Mouse (Mus musculus) MEL (cell line): ENCODE data around the gene Cnot2. TPM values are rescaled to one million over a fixed set of nuclear protein-coding genes. Genes with fewer than 3 reads are reported as not detected.

ENCODE experiments used
- DNase-seq: peaks from one replicate; pipeline ENCODE4 v3.0.0; 2011; ENCODE audit warnings: low read depth, low spot score
- H3K27ac ChIP-seq: 2 replicates; pipeline ENCODE4 v1.5.1; 2012; ENCODE audit warnings: low read depth, mild to moderate bottlenecking, control low read depth, low read length, moderate library complexity; ENCODE audit not compliant: control insufficient read depth
- H3K27me3 ChIP-seq, 2 experiments: fragments of 150-350 bp in 1 of 2; sonication (generic) in 1 of 2; 2 replicates each; pipeline ENCODE4 v1.6.1; 2012; ENCODE audit warnings: low read length in 2 of 2, mild to moderate bottlenecking in 2 of 2, improper control_type of control experiment in 1 of 2, moderate library complexity in 1 of 2; ENCODE audit not compliant: insufficient read depth in 2 of 2, control insufficient read depth in 1 of 2
- H3K36me3 ChIP-seq, 2 experiments: 2 replicates each; pipeline ENCODE4 v1.6.1; 2012 to 2014; ENCODE audit warnings: low read length in 2 of 2, improper control_type of control experiment in 1 of 2, inconsistent platforms in 1 of 2, mild to moderate bottlenecking in 1 of 2; ENCODE audit not compliant: insufficient read depth in 2 of 2, control insufficient read depth in 1 of 2
- H3K4me1 ChIP-seq, 2 experiments: fragments of 150-350 bp in 1 of 2; sonication (generic) in 1 of 2; 2 replicates each; pipeline ENCODE4 v1.6.1; 2012; ENCODE audit warnings: low read length in 2 of 2, improper control_type of control experiment in 1 of 2, mild to moderate bottlenecking in 1 of 2; ENCODE audit not compliant: insufficient read depth in 2 of 2, control insufficient read depth in 1 of 2
- H3K4me3 ChIP-seq, 2 experiments: fragments of 150-350 bp in 1 of 2; sonication (generic) in 1 of 2; 2 replicates each; pipeline ENCODE4 v1.5.1; 2012; ENCODE audit warnings: low read depth in 2 of 2, low read length in 2 of 2, mild to moderate bottlenecking in 2 of 2, moderate library complexity in 2 of 2, control low read depth in 1 of 2, improper control_type of control experiment in 1 of 2; ENCODE audit not compliant: control insufficient read depth in 1 of 2, insufficient read depth in 1 of 2
- H3K79me2 ChIP-seq: 2 replicates; pipeline ENCODE4 v1.6.1; 2012; ENCODE audit warnings: mild to moderate bottlenecking, low read length, moderate library complexity; ENCODE audit not compliant: control insufficient read depth, poor library complexity, insufficient read depth
- H3K9ac ChIP-seq: 2 replicates; pipeline ENCODE4 v1.6.1; 2012; ENCODE audit warnings: low read depth, mild to moderate bottlenecking, control low read depth, low read length, moderate library complexity; ENCODE audit not compliant: control insufficient read depth, poor library complexity, severe bottlenecking
- H3K9me3 ChIP-seq: fragments of 150-350 bp; sonication (generic); replicated peaks from 2 replicates; pipeline ENCODE4 v1.6.1; 2012; ENCODE audit warnings: mild to moderate bottlenecking, low read length, improper control_type of control experiment, moderate library complexity; ENCODE audit not compliant: insufficient read depth
- CHD1 ChIP-seq: IDR thresholded peaks from 2 replicates; pipeline ENCODE4 v1.6.1; 2012; ENCODE audit warnings: low read depth, mild to moderate bottlenecking, inconsistent platforms, low read length, improper control_type of control experiment
- CHD2 ChIP-seq: IDR thresholded peaks from 2 replicates; pipeline ENCODE4 v1.6.1; 2011; ENCODE audit warnings: low read length, improper control_type of control experiment
- CTCF ChIP-seq, 3 experiments: IDR thresholded peaks in 2 of 3; conservative IDR thresholded peaks in 1 of 3; 2 replicates each; pipeline ENCODE4 v1.5.1; 2011 to 2012; ENCODE audit warnings: low read length in 3 of 3, low read depth in 2 of 3, mild to moderate bottlenecking in 2 of 3, improper control_type of control experiment in 1 of 3, inconsistent platforms in 1 of 3, mixed read lengths in 1 of 3, moderate library complexity in 1 of 3; ENCODE audit not compliant: control insufficient read depth in 1 of 3, insufficient read depth in 1 of 3, poor library complexity in 1 of 3, severe bottlenecking in 1 of 3
- E2F4 ChIP-seq: IDR thresholded peaks from 2 replicates; pipeline ENCODE4 v1.6.1; 2011; ENCODE audit warnings: low read depth, low read length, improper control_type of control experiment, borderline replicate concordance
- ELF1 ChIP-seq: IDR thresholded peaks from 2 replicates; pipeline ENCODE4 v1.6.1; 2014; ENCODE audit warnings: low read depth, mild to moderate bottlenecking, inconsistent platforms, low read length, improper control_type of control experiment, moderate library complexity
- ETS1 ChIP-seq: IDR thresholded peaks from 2 replicates; pipeline ENCODE4 v1.6.1; 2012; ENCODE audit warnings: low read depth, mild to moderate bottlenecking, inconsistent platforms, low read length, improper control_type of control experiment, moderate library complexity
- GABPA ChIP-seq: IDR thresholded peaks from 2 replicates; pipeline ENCODE4 v1.6.1; 2012; ENCODE audit warnings: low read depth, mild to moderate bottlenecking, inconsistent platforms, low read length, improper control_type of control experiment, moderate library complexity
- GATA1 ChIP-seq: IDR thresholded peaks from 2 replicates; pipeline ENCODE4 v1.6.1; 2011; ENCODE audit warnings: low read depth, low read length, improper control_type of control experiment
- HCFC1 ChIP-seq: IDR thresholded peaks from 2 replicates; pipeline ENCODE4 v1.6.1; 2012; ENCODE audit warnings: low read depth, mild to moderate bottlenecking, inconsistent platforms, low read length, improper control_type of control experiment, moderate library complexity
- JUND ChIP-seq: IDR thresholded peaks from 2 replicates; pipeline ENCODE4 v1.6.1; 2011; ENCODE audit warnings: low read depth, mild to moderate bottlenecking, improper control_type of control experiment, low read length
- MAX ChIP-seq: IDR thresholded peaks from 2 replicates; pipeline ENCODE4 v1.6.1; 2011; ENCODE audit warnings: low read length, improper control_type of control experiment
- MAZ ChIP-seq: IDR thresholded peaks from 2 replicates; pipeline ENCODE4 v1.6.1; 2012; ENCODE audit warnings: low read depth, mild to moderate bottlenecking, inconsistent platforms, low read length, improper control_type of control experiment
- MEF2A ChIP-seq: IDR thresholded peaks from 2 replicates; pipeline ENCODE4 v1.6.1; 2014; ENCODE audit warnings: low read depth, mild to moderate bottlenecking, inconsistent platforms, low read length, improper control_type of control experiment; ENCODE audit not compliant: poor library complexity, insufficient replicate concordance, severe bottlenecking; ENCODE audit errors: extremely low read depth
- MXI1 ChIP-seq: IDR thresholded peaks from 2 replicates; pipeline ENCODE4 v1.6.1; 2011; ENCODE audit warnings: mild to moderate bottlenecking, low read depth, low read length, improper control_type of control experiment
- MYB ChIP-seq: IDR thresholded peaks from 2 replicates; pipeline ENCODE4 v1.6.1; 2011; ENCODE audit warnings: mild to moderate bottlenecking, low read depth, low read length, improper control_type of control experiment
- MYC ChIP-seq: IDR thresholded peaks from 2 replicates; pipeline ENCODE4 v1.6.1; 2011; ENCODE audit warnings: low read depth, mild to moderate bottlenecking, low read length, improper control_type of control experiment, moderate library complexity
- NRF1 ChIP-seq: IDR thresholded peaks from 2 replicates; pipeline ENCODE4 v1.6.1; 2014; ENCODE audit warnings: low read depth, mild to moderate bottlenecking, inconsistent platforms, low read length, improper control_type of control experiment, moderate library complexity; ENCODE audit not compliant: poor library complexity, insufficient read depth, severe bottlenecking
- POLR2A ChIP-seq, 2 experiments: IDR thresholded peaks; 2 replicates each; pipeline ENCODE4 v1.6.1; 2011 to 2012; ENCODE audit warnings: low read length in 2 of 2, mild to moderate bottlenecking in 2 of 2, control low read depth in 1 of 2, improper control_type of control experiment in 1 of 2, low read depth in 1 of 2, moderate library complexity in 1 of 2; ENCODE audit not compliant: control insufficient read depth in 1 of 2, insufficient read depth in 1 of 2, poor library complexity in 1 of 2
- POLR2AphosphoS2 ChIP-seq: IDR thresholded peaks from 2 replicates; pipeline ENCODE4 v1.6.1; 2011; ENCODE audit warnings: low read length, improper control_type of control experiment
- POLR2AphosphoS5 ChIP-seq: IDR thresholded peaks from 2 replicates; pipeline ENCODE4 v1.6.1; 2012; ENCODE audit warnings: low read depth, borderline replicate concordance, mild to moderate bottlenecking, inconsistent platforms, low read length, moderate library complexity, mixed read lengths
- RCOR1 ChIP-seq: IDR thresholded peaks from 2 replicates; pipeline ENCODE4 v1.6.1; 2012; ENCODE audit warnings: low read depth, mild to moderate bottlenecking, inconsistent platforms, low read length, improper control_type of control experiment
- SIN3A ChIP-seq: IDR thresholded peaks from 2 replicates; pipeline ENCODE4 v1.6.1; 2012; ENCODE audit warnings: low read length, improper control_type of control experiment, inconsistent platforms
- TAL1 ChIP-seq: IDR thresholded peaks from 2 replicates; pipeline ENCODE4 v1.6.1; 2012; ENCODE audit warnings: mild to moderate bottlenecking, inconsistent platforms, low read length, moderate library complexity, mixed read lengths
- TCF12 ChIP-seq: IDR thresholded peaks from 2 replicates; pipeline ENCODE4 v1.6.1; 2014; ENCODE audit warnings: low read depth, mild to moderate bottlenecking, inconsistent platforms, low read length, improper control_type of control experiment, moderate library complexity
- UBTF ChIP-seq: IDR thresholded peaks from 2 replicates; pipeline ENCODE4 v1.6.1; 2012; ENCODE audit warnings: low read depth, mild to moderate bottlenecking, inconsistent platforms, low read length, improper control_type of control experiment, moderate library complexity, borderline replicate concordance; ENCODE audit not compliant: insufficient read depth
- USF1 ChIP-seq: IDR thresholded peaks from 2 replicates; pipeline ENCODE4 v1.6.1; 2014; ENCODE audit warnings: low read depth, mild to moderate bottlenecking, inconsistent platforms, low read length, improper control_type of control experiment, moderate library complexity
- USF2 ChIP-seq, 2 experiments: IDR thresholded peaks; 2 replicates each; pipeline ENCODE4 v1.6.1; 2011 to 2012; ENCODE audit warnings: improper control_type of control experiment in 2 of 2, low read length in 2 of 2, borderline replicate concordance in 1 of 2, inconsistent platforms in 1 of 2, low read depth in 1 of 2, mild to moderate bottlenecking in 1 of 2; ENCODE audit not compliant: insufficient read depth in 1 of 2
- ZC3H11A ChIP-seq: IDR thresholded peaks from 2 replicates; pipeline ENCODE4 v1.6.1; 2012; ENCODE audit warnings: low read depth, mild to moderate bottlenecking, inconsistent platforms, low read length, improper control_type of control experiment
- ZKSCAN1 ChIP-seq: IDR thresholded peaks from 2 replicates; pipeline ENCODE4 v1.6.1; 2012; ENCODE audit warnings: low read depth, mild to moderate bottlenecking, inconsistent platforms, low read length, improper control_type of control experiment, moderate library complexity
- ZMIZ1 ChIP-seq: IDR thresholded peaks from 2 replicates; pipeline ENCODE4 v1.6.1; 2012; ENCODE audit warnings: low read depth, mild to moderate bottlenecking, inconsistent platforms, low read length, improper control_type of control experiment, moderate library complexity
- ZNF384 ChIP-seq: IDR thresholded peaks from 2 replicates; pipeline ENCODE4 v1.6.1; 2012; ENCODE audit warnings: low read depth, mild to moderate bottlenecking, inconsistent platforms, low read length, improper control_type of control experiment
- polyA plus RNA-seq, 2 experiments: library from polyadenylated mRNA; stranded (reverse) in 1 of 2; unstranded in 1 of 2; fragments of >175 nt in 1 of 2; fragments of >200 nt in 1 of 2; gene quantifications; 2 replicates each; pipeline versions ENCODE4 v1.2.1 to v1.2.4; 2012; ENCODE audit warnings: low replicate concordance in 2 of 2, low read depth in 1 of 2; ENCODE audit not compliant: insufficient read length in 2 of 2, insufficient read depth in 1 of 2, missing spikeins in 1 of 2
- total RNA-seq: library from RNA; depleted of rRNA; stranded (reverse); fragments of 300-350 nt; gene quantifications from 2 replicates; pipeline ENCODE4 v1.2.3, GENCODE M21; 2012

Gene Cnot2
- total and polyA plus RNA-seq, 3 experiments: 84.3 to 554 (median 88.8) TPM

GRCm38 (mm10) chr10:116468094-116468493, 113.2 kb downstream of the Cnot2 start:
- TF ChIP-seq POLR2A (IDR thresholded peaks at IDR 0.05; ENCODE audit: control insufficient read depth in 1 of 2, insufficient read depth in 1 of 2, low read depth in 1 of 2, low read length in 2 of 2, poor library complexity in 1 of 2): no peak
- TF ChIP-seq ZKSCAN1: no peak
- TF ChIP-seq MAX: no peak
- no peak for TF ChIP-seq JUND
- no peak for TF ChIP-seq TAL1
- no peak for TF ChIP-seq ZNF384
- no peak for TF ChIP-seq USF1
- no peak for TF ChIP-seq MEF2A
- no peak for TF ChIP-seq MYC
- no peak for TF ChIP-seq ELF1
- TF ChIP-seq GATA1: no peak
- no peak for TF ChIP-seq MXI1
- no peak for TF ChIP-seq GABPA
- no peak for TF ChIP-seq ZC3H11A
- no peak for TF ChIP-seq RCOR1
- TF ChIP-seq UBTF: no peak
- no peak for TF ChIP-seq MAZ
- no peak for TF ChIP-seq ETS1
- TF ChIP-seq USF2 (IDR thresholded peaks at IDR 0.05; ENCODE audit: borderline replicate concordance in 1 of 2, insufficient read depth in 1 of 2, low read depth in 1 of 2, low read length in 2 of 2): no peak
- no peaks in the 10 kb centered on the region for H3K9me3 ChIP-seq
- H3K27ac ChIP-seq: no peak overlapping the region
- H3K27me3 ChIP-seq: no peaks in the 10 kb centered on the region
- no peak overlapping the region for H3K9ac ChIP-seq
- no peak overlapping the region for H3K4me3 ChIP-seq
- no peaks in the 10 kb centered on the region for H3K4me1 ChIP-seq
- H3K36me3 ChIP-seq: no peaks in the 10 kb centered on the region
- no peak for DNase-seq
- H3K79me2 ChIP-seq: no peaks in the 10 kb centered on the region

DNA sequence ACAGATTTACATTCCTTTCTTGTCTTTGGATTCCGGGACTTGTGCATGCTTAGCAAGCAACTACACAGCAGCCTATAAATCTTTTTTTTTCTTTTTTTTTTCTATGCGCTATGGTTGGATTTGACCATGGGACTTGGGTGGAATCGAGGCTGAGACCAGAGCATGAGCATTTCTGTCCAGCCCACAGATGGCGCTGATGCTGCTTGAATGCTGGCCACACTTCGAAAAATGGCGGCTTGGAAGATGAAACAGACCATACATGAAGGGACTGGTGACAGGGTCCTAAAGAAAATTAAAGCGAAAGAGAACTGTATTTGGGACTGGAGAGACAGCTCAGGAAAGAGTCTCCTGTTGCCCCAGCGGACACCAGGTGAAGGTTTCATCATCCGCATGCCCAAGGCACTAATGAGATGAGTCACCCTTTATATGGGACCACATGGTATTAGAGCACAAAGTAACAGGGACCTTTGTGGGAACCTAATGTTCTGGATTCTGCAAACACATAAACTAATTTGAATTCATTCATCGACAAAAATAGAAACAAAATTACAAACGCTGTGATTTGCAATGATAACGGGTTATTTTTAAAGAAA, 117.5 kb downstream of the Cnot2 start:
- no peak for DNase-seq
- Histone ChIP-seq H3K79me2 (no peaks in the 10 kb centered on the region), H3K4me3 (no peak overlapping the region), H3K27ac (no peak overlapping the region), H3K36me3 (no peaks in the 10 kb centered on the region), H3K27me3 (no peaks in the 10 kb centered on the region), H3K4me1 (no peaks in the 10 kb centered on the region), H3K9me3 (no peaks in the 10 kb centered on the region), H3K9ac (no peak overlapping the region)
- TF ChIP-seq TCF12 (no peak), NRF1 (no peak), MYB (no peak), POLR2AphosphoS2 (no peak), E2F4 (no peak), HCFC1 (no peak), ZC3H11A (peak; percentile 35; the same call in 1 of the 2 replicates), RCOR1 (no peak), CHD1 (no peak), POLR2AphosphoS5 (no peak), SIN3A (no peak), MXI1 (no peak), ZMIZ1 (no peak), GABPA (no peak), CHD2 (no peak), GATA1 (no peak), UBTF (no peak), MEF2A (no peak), CTCF (IDR thresholded peaks at IDR 0.05 in 2 of 3, conservative IDR thresholded peaks at IDR 0.05 in 1 of 3; ENCODE audit: control insufficient read depth in 1 of 3, insufficient read depth in 1 of 3, low read depth in 2 of 3, low read length in 3 of 3, poor library complexity in 1 of 3, severe bottlenecking in 1 of 3) (peak in 2 of 3 experiments; percentile 38 to 43; a peak in 4 of 6 replicates)
